Mouse (Mus musculus): ENCODE measurements around the gene C1qb.

The C1qb gene

GRCm38 (mm10) chr4:136842802-136843201 is 43.2 kb downstream of the C1qb start:
- DNase-seq (ENCODE audit: low spot score in 2 of 2) = no peak

GRCm38 (mm10) chr4:136842033-136842432 is 44.0 kb downstream of the C1qb start:
- no peak for DNase-seq (ENCODE audit: low spot score in 2 of 2)

- DNase-seq (ENCODE audit: low spot score in 2 of 2) = peak; percentile 85 to 92
Observed at GRCm38 (mm10) chr4:136841056-136841455, 44.9 kb downstream of the C1qb start.

- no peak for DNase-seq (ENCODE audit: low spot score in 2 of 2)
Observed at GRCm38 (mm10) chr4:136838462-136838861, 47.5 kb downstream of the C1qb start.

GRCm38 (mm10) chr4:136838026-136838425 is 48.0 kb downstream of the C1qb start:
- no peak for DNase-seq (ENCODE audit: low spot score in 2 of 2)

- DNase-seq (ENCODE audit: low spot score in 2 of 2) = peak in 1 of 2 experiments; percentile 68
Observed at GRCm38 (mm10) chr4:136836387-136836931, 49.5 kb downstream of the C1qb start.

GRCm38 (mm10) chr4:136835621-136836386 is 50.2 kb downstream of the C1qb start, which contains the start of gene Ephb2:
Ephb2 (minus strand) TSS chr4:136835988.
- peak; percentile 67 to 80 for DNase-seq (ENCODE audit: low spot score in 2 of 2)

GRCm38 (mm10) chr4:136834815-136835620 is 51.0 kb downstream of the C1qb start:
- DNase-seq (ENCODE audit: low spot score in 2 of 2) = peak in 1 of 2 experiments; percentile 46

GRCm38 (mm10) chr4:136834439-136834814 is 51.6 kb downstream of the C1qb start:
- no peak for DNase-seq (ENCODE audit: low spot score in 2 of 2)

- DNase-seq (ENCODE audit: low spot score in 2 of 2) = no peak
Observed at GRCm38 (mm10) chr4:136833619-136834351, 52.2 kb downstream of the C1qb start.

- DNase-seq (ENCODE audit: low spot score in 2 of 2) = no peak
Observed at GRCm38 (mm10) chr4:136832559-136833232, 53.3 kb downstream of the C1qb start.

GRCm38 (mm10) chr4:136830272-136830823 is 55.6 kb downstream of the C1qb start:
- no peak for DNase-seq (ENCODE audit: low spot score in 2 of 2)
